Mouse (Mus musculus) embryonic facial prominence, embryonic 10.5 days (tissue): ENCODE measurements around the gene Slc25a34. TPM values are rescaled to one million over a fixed set of nuclear protein-coding genes. Genes with fewer than 3 reads are reported as not detected.

ENCODE experiments used
- DNase-seq: peaks from one replicate; pipeline ENCODE4 v3.0.0-alpha.2; 2017; ENCODE audit warnings: low spot score
- H3K27ac ChIP-seq: fragments of 300-500 bp; sonication (generic); replicated peaks from 2 replicates; pipeline ENCODE4 v1.5.1; 2016; ENCODE audit warnings: mild to moderate bottlenecking
- H3K27me3 ChIP-seq: fragments of 300-500 bp; sonication (generic); replicated peaks from 2 replicates; pipeline ENCODE4 v1.6.1; 2016; ENCODE audit warnings: low read depth, mild to moderate bottlenecking; ENCODE audit not compliant: poor library complexity, severe bottlenecking
- H3K36me3 ChIP-seq: fragments of 300-500 bp; sonication (generic); replicated peaks from 2 replicates; pipeline ENCODE4 v1.6.1; 2016; ENCODE audit warnings: mild to moderate bottlenecking, moderate library complexity
- H3K4me1 ChIP-seq: fragments of 300-500 bp; sonication (generic); 2 replicates; pipeline ENCODE4 v1.6.1; 2016
- H3K4me3 ChIP-seq: fragments of 300-500 bp; sonication (generic); 2 replicates; pipeline ENCODE4 v1.5.1; 2016; ENCODE audit warnings: mild to moderate bottlenecking, moderate library complexity
- H3K9me3 ChIP-seq: fragments of 300-500 bp; sonication (generic); 2 replicates; pipeline ENCODE4 v1.6.1; 2016; ENCODE audit warnings: mild to moderate bottlenecking
- WGBS: fragments of 180-500 bp; shearing (Covaris S2); methylation state at CpG from one replicate; pipeline ENCODE4 v1.1.7; 2016; 5-methylcytosine and 5-hydroxymethylcytosine counted together
- polyA plus RNA-seq: library from polyadenylated mRNA; unstranded; fragments of >200 nt; fragmentation: Nextera tagmentation; extraction: Ambion mirVana; gene quantifications from 2 replicates; pipeline ENCODE4 v1.2.1, GENCODE M21; 2016

The Slc25a34 gene
- polyA plus RNA-seq, 1 experiment from 2014 or later = 0.09 TPM

GRCm38 (mm10) chr4:141623037-141623436 lies 584 bp downstream of the Slc25a34 start:
- 90% methylated on average over 11 of the region's 11 CpGs for WGBS
- DNase-seq = no peak
- H3K4me1 ChIP-seq = peaks cover 28% of the 10 kb centered on the region
- H3K4me3 ChIP-seq = no peak overlapping the region
- no peak overlapping the region for H3K27ac ChIP-seq
- peaks cover 33% of the 10 kb centered on the region for H3K36me3 ChIP-seq
- H3K27me3 ChIP-seq = peaks cover 4% of the 10 kb centered on the region
- H3K9me3 ChIP-seq = no peaks in the 10 kb centered on the region

GRCm38 (mm10) chr4:141622580-141622979 lies 1.0 kb downstream of the Slc25a34 start:
- no peaks in the 10 kb centered on the region for H3K9me3 ChIP-seq
- peaks cover 33% of the 10 kb centered on the region for H3K4me1 ChIP-seq
- H3K4me3 ChIP-seq = no peak overlapping the region
- H3K27me3 ChIP-seq = peaks cover 8% of the 10 kb centered on the region
- peaks cover 29% of the 10 kb centered on the region for H3K36me3 ChIP-seq
- no peak for DNase-seq
- 80% methylated on average over 5 of the region's 5 CpGs for WGBS
- no peak overlapping the region for H3K27ac ChIP-seq

- DNase-seq = no peak
- no peak overlapping the region for H3K27ac ChIP-seq
- peaks cover 10% of the 10 kb centered on the region for H3K27me3 ChIP-seq
- H3K36me3 ChIP-seq = peaks cover 24% of the 10 kb centered on the region
- peaks cover 38% of the 10 kb centered on the region for H3K4me1 ChIP-seq
- 83% methylated on average over 8 of the region's 8 CpGs for WGBS
- no peak overlapping the region for H3K4me3 ChIP-seq
- H3K9me3 ChIP-seq = no peaks in the 10 kb centered on the region
Measured at GRCm38 (mm10) chr4:141622091-141622490, 1.5 kb downstream of the Slc25a34 start.

GRCm38 (mm10) chr4:141621297-141621696 lies 2.3 kb downstream of the Slc25a34 start:
- Histone ChIP-seq H3K27me3 (peaks cover 10% of the 10 kb centered on the region), H3K4me3 (no peak overlapping the region), H3K27ac (no peak overlapping the region), H3K36me3 (peaks cover 16% of the 10 kb centered on the region), H3K9me3 (no peaks in the 10 kb centered on the region), H3K4me1 (peaks cover 42% of the 10 kb centered on the region)
- 87% methylated on average over 8 of the region's 8 CpGs for WGBS
- DNase-seq = no peak

GRCm38 (mm10) chr4:141619299-141619883 lies 4.2 kb downstream of the Slc25a34 start:
- DNase-seq = no peak
- Histone ChIP-seq H3K9me3 (no peaks in the 10 kb centered on the region), H3K27ac (no peak overlapping the region; the same call in 1 of the 2 replicates), H3K27me3 (peaks cover 10% of the 10 kb centered on the region), H3K4me1 (peaks cover 40% of the 10 kb centered on the region), H3K4me3 (no peak overlapping the region), H3K36me3 (no peaks in the 10 kb centered on the region)
- whole genome bisulfite sequencing = 86% methylated on average over 9 of the region's 9 CpGs

GRCm38 (mm10) chr4:141618565-141619243 lies 4.9 kb downstream of the Slc25a34 start, which contains the start of gene Tmem82:
TSS of gene Tmem82 (minus strand) at chr4:141618633.
- Histone ChIP-seq H3K27ac (peak within 1 kb of the TSS; percentile 77), H3K4me1 (peaks cover 43% of the 10 kb centered on the region)
- WGBS = 25% methylated on average over 20 of the region's 20 CpGs

GRCm38 (mm10) chr4:141617863-141618564 lies 5.6 kb downstream of the Slc25a34 start:
- H3K4me1 ChIP-seq = peaks cover 37% of the 10 kb centered on the region
- no peaks in the 10 kb centered on the region for H3K9me3 ChIP-seq
- peak overlapping the region; percentile 54 for H3K4me3 ChIP-seq
- peak; percentile 55 for DNase-seq
- H3K27ac ChIP-seq = peak overlapping the region; percentile 77
- H3K27me3 ChIP-seq = peaks cover 10% of the 10 kb centered on the region
- no peaks in the 10 kb centered on the region for H3K36me3 ChIP-seq
- WGBS = 13% methylated on average over 22 of the region's 22 CpGs

More at GRCm38 (mm10) chr4:141618565-141619243, 4.9 kb downstream of the Slc25a34 start, which contains the start of gene Tmem82:
- DNase-seq = peak; percentile 75
- Histone ChIP-seq H3K27me3 (peaks cover 10% of the 10 kb centered on the region), H3K9me3 (no peaks in the 10 kb centered on the region), H3K36me3 (no peaks in the 10 kb centered on the region), H3K4me3 (peak within 1 kb of the TSS; percentile 54)

- no peaks in the 10 kb centered on the region for H3K36me3 ChIP-seq
- peak overlapping the region; percentile 54 for H3K4me3 ChIP-seq
- H3K27me3 ChIP-seq = peaks cover 10% of the 10 kb centered on the region
- peak; percentile 77 for DNase-seq
- WGBS = 6% methylated on average over 20 of the region's 20 CpGs
- no peaks in the 10 kb centered on the region for H3K9me3 ChIP-seq
- peak overlapping the region; percentile 77 for H3K27ac ChIP-seq
- H3K4me1 ChIP-seq = peaks cover 35% of the 10 kb centered on the region
Measured at GRCm38 (mm10) chr4:141617299-141617698, 6.3 kb downstream of the Slc25a34 start.

- Histone ChIP-seq H3K27ac (peak overlapping the region; percentile 77; the same call in 1 of the 2 replicates), H3K4me1 (peaks cover 32% of the 10 kb centered on the region), H3K4me3 (peak overlapping the region; percentile 54; the same call in 1 of the 2 replicates), H3K36me3 (no peaks in the 10 kb centered on the region), H3K27me3 (peaks cover 10% of the 10 kb centered on the region), H3K9me3 (no peaks in the 10 kb centered on the region)
- no peak for DNase-seq
- 82% methylated on average over 6 of the region's 6 CpGs for WGBS
Measured at GRCm38 (mm10) chr4:141616811-141617210, 6.8 kb downstream of the Slc25a34 start.

- no peaks in the 10 kb centered on the region for H3K36me3 ChIP-seq
- no peak overlapping the region for H3K27ac ChIP-seq
- H3K4me1 ChIP-seq = peaks cover 32% of the 10 kb centered on the region
- no peak overlapping the region for H3K4me3 ChIP-seq
- no peak for DNase-seq
- H3K27me3 ChIP-seq = peaks cover 10% of the 10 kb centered on the region
- 88% methylated on average over 14 of the region's 14 CpGs for WGBS
- no peaks in the 10 kb centered on the region for H3K9me3 ChIP-seq
Measured at GRCm38 (mm10) chr4:141614946-141615345, 8.7 kb downstream of the Slc25a34 start.

GRCm38 (mm10) chr4:141609538-141609937 lies 14.1 kb downstream of the Slc25a34 start:
- no peaks in the 10 kb centered on the region for H3K36me3 ChIP-seq
- 86% methylated on average over 6 of the region's 6 CpGs for WGBS
- no peaks in the 10 kb centered on the region for H3K27me3 ChIP-seq
- H3K4me1 ChIP-seq = peaks cover 10% of the 10 kb centered on the region
- H3K4me3 ChIP-seq = no peak overlapping the region
- no peaks in the 10 kb centered on the region for H3K9me3 ChIP-seq
- H3K27ac ChIP-seq = no peak overlapping the region
- no peak for DNase-seq

GRCm38 (mm10) chr4:141605861-141606260 lies 17.8 kb downstream of the Slc25a34 start, which contains the start of gene Fblim1:
TSS of gene Fblim1 (minus strand) at chr4:141606096.
- H3K27ac ChIP-seq = no peak within 1 kb of the TSS
- H3K4me3 ChIP-seq = no peak within 1 kb of the TSS
- peaks cover 10% of the 10 kb centered on the region for H3K27me3 ChIP-seq
- WGBS = 83% methylated on average over 11 of the region's 11 CpGs
- H3K4me1 ChIP-seq = peaks cover 22% of the 10 kb centered on the region
- H3K36me3 ChIP-seq = no peaks in the 10 kb centered on the region
- no peak for DNase-seq
- H3K9me3 ChIP-seq = no peaks in the 10 kb centered on the region
